Mouse (Mus musculus) stomach, adult 2 months (tissue): ENCODE results near the gene Nlrp4b. TPM values are rescaled to one million over a fixed set of nuclear protein-coding genes. Genes with fewer than 3 reads are reported as not detected.

ENCODE experiments used
- polyA plus RNA-seq: library from polyadenylated mRNA; depleted of rRNA; stranded (reverse); fragments of >200 nt; gene quantifications from 2 replicates; pipeline ENCODE4 v1.2.3, GENCODE M21; 2012; rRNA removed

Nlrp4b gene
- polyA plus RNA-seq: not detected in 2 replicates

DNA sequence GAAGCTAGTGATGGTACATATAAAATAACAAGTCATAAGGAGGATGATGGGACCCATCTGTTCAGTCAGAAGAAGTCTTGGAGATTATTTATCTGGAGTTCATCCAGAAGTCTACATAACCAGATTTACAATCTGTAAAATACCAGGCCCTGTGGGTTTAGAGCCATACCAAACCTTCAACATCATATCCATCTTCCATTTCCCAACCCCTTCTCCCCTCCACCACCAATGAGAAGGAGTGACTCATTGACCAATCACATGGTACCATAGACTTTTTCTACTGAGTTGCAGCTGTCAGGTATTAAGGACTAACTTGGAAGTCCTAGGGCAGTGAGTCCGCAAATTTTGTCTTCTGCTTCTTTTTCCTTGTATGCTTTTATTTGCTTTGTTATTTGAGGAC is at the start of gene Nlrp4b:
Gene Nlrp4b, plus strand, starts transcription at position 301 of the 400 bp plus-strand sequence.

DNA sequence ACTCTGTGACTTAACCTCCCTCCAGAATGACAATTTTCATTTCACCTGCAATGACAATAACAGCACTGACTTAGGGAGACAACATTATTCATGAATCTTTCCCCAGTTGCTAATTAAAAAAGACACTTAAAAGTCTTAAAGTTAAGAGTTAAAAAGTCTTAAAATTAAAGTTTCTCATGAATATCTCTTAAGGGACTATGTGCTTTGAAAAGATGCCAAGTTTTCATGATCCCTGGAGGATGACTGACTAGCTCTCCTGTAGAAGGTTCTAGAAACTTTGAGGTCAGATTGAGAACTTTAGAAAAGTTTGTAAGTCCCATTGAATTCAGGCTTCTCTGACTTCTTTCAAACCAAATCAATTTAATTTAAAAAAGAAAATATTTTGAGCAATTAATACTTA is 66.7 kb downstream of the Nlrp4b start, which contains the start of gene Vmn1r71:
Gene Vmn1r71, minus strand, starts transcription at position 101 of the 400 bp plus-strand sequence.

Other genes with a start within 250 kb of the Nlrp4b start
- gene Vmn1r67, start 244.5 kb upstream of the Nlrp4b start, polyA plus RNA-seq: not detected in 2 replicates
- gene Zik1, start 192.4 kb upstream of the Nlrp4b start, polyA plus RNA-seq: 0.02 and 0.03 TPM in 2 replicates
- not detected in 2 replicates for gene Vmn1r68, start 129.3 kb upstream of the Nlrp4b start, polyA plus RNA-seq
- not detected in 2 replicates for gene Vmn1r69, start 74.1 kb upstream of the Nlrp4b start, polyA plus RNA-seq
- gene Vmn1r70, start 56.3 kb upstream of the Nlrp4b start, polyA plus RNA-seq: not detected in 2 replicates
- gene Vmn1r71, start 66.6 kb downstream of the Nlrp4b start, polyA plus RNA-seq: not detected in 2 replicates
- gene Zscan4b, start 217.3 kb downstream of the Nlrp4b start, polyA plus RNA-seq: not detected in 2 replicates